Mouse (Mus musculus) liver, embryonic 12.5 days (tissue): ENCODE data around the gene Dysf. TPM values are rescaled to one million over a fixed set of nuclear protein-coding genes. Genes with fewer than 3 reads are reported as not detected.

Experiments used
- ATAC-seq: fragments of 200-750 bp; cut with Nextera tagmentation; 2 replicates; pipeline ENCODE4 v1.8.0; 2017; ENCODE audit warnings: moderate number of reproducible peaks, mild to moderate bottlenecking, moderate library complexity
- H3K27ac ChIP-seq: fragments of 300-500 bp; sonication (generic); 2 replicates; pipeline ENCODE4 v1.5.1; 2016; ENCODE audit warnings: mild to moderate bottlenecking
- H3K27me3 ChIP-seq: fragments of 300-500 bp; sonication (generic); replicated peaks from 2 replicates; pipeline ENCODE4 v1.6.1; 2016; ENCODE audit warnings: mild to moderate bottlenecking, moderate library complexity
- H3K36me3 ChIP-seq: fragments of 300-500 bp; sonication (generic); 2 replicates; pipeline ENCODE4 v1.6.1; 2016; ENCODE audit warnings: mild to moderate bottlenecking, moderate library complexity
- H3K4me1 ChIP-seq: fragments of 300-500 bp; sonication (generic); 2 replicates; pipeline ENCODE4 v1.6.1; 2016
- H3K4me2 ChIP-seq: fragments of 300-500 bp; sonication (generic); 2 replicates; pipeline ENCODE4 v1.6.1; 2016; ENCODE audit warnings: mild to moderate bottlenecking, moderate library complexity
- H3K4me3 ChIP-seq: fragments of 300-500 bp; sonication (generic); 2 replicates; pipeline ENCODE4 v1.5.1; 2016; ENCODE audit warnings: mild to moderate bottlenecking, moderate library complexity
- H3K9ac ChIP-seq: fragments of 300-500 bp; sonication (generic); 2 replicates; pipeline ENCODE4 v1.6.1; 2016; ENCODE audit warnings: mild to moderate bottlenecking, moderate library complexity
- H3K9me3 ChIP-seq: fragments of 300-500 bp; sonication (generic); replicated peaks from 2 replicates; pipeline ENCODE4 v1.6.1; 2016; ENCODE audit warnings: mild to moderate bottlenecking, moderate library complexity
- WGBS: fragments of 180-500 bp; shearing (Covaris S2); methylation state at CpG from one replicate; pipeline ENCODE4 v1.1.7; 2016; ENCODE audit not compliant: insufficient replicate concordance; 5-methylcytosine and 5-hydroxymethylcytosine counted together
- polyA plus RNA-seq: library from polyadenylated mRNA; unstranded; fragments of >200 nt; fragmentation: Nextera tagmentation; extraction: Ambion mirVana; gene quantifications from 2 replicates; pipeline ENCODE4 v1.2.1, GENCODE M21; 2016

The Dysf gene
- polyA plus RNA-seq, 1 experiment from 2014 or later: 2.8 TPM

DNA sequence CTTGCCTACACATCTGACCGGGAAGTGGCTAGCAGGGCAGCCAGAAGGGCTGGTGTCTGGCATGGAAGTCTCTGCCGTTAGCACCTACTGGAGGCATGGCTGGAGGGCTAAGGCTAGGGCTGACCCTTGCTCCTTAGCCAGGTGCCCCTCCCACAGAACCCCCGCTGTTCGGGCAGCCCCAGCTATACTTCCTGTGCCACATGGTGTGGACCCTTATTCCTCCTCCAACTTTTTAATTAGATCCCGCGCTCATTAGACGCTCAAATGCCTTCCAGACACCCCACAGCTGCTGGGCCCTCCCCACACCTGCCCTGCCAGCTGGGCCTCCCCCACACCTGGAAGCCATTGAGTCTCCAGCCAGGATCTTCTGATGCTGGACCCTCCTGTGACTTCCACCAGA lies 221.3 kb downstream of the Dysf start:
- whole genome bisulfite sequencing: 47% methylated on average over 7 of the region's 7 CpGs
- no peak overlapping the region for H3K4me2 ChIP-seq

DNA sequence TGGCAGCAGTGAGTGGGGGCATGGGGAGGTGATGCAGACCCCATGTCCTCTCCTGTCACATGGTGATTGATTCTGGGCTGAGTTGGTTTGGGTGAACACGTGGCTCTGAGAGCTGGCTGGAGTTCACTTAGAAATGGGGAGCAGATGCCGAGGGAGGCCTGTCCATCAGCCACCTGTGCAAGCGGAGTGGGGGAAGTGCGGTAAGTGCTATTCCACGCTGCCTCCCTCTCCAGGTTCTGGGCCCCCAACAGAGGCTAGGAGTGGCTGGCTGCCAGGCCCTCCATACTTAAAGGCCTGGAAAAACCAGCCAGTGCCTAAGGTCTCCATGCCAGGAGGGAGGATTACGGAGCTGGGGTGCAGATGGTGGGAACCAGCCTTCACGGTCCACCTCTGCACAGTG lies 222.7 kb downstream of the Dysf start:
- Histone ChIP-seq H3K36me3 (no peaks in the 10 kb centered on the region), H3K27me3 (peaks cover 17% of the 10 kb centered on the region; the same call in 1 of the 2 replicates), H3K9ac (no peak overlapping the region), H3K9me3 (no peaks in the 10 kb centered on the region), H3K27ac (no peak overlapping the region), H3K4me3 (no peak overlapping the region), H3K4me2 (no peak overlapping the region), H3K4me1 (no peaks in the 10 kb centered on the region)
- WGBS: 63% methylated on average over 7 of the region's 7 CpGs
- no peak for ATAC-seq

More for the DNA sequence above, 221.3 kb downstream of the Dysf start:
- H3K9ac ChIP-seq: no peak overlapping the region
- H3K27me3 ChIP-seq: peaks cover 17% of the 10 kb centered on the region; the same call in 1 of the 2 replicates
- H3K36me3 ChIP-seq: no peaks in the 10 kb centered on the region
- ATAC-seq: no peak
- no peak overlapping the region for H3K4me3 ChIP-seq
- H3K27ac ChIP-seq: no peak overlapping the region
- H3K9me3 ChIP-seq: no peaks in the 10 kb centered on the region
- no peaks in the 10 kb centered on the region for H3K4me1 ChIP-seq

DNA sequence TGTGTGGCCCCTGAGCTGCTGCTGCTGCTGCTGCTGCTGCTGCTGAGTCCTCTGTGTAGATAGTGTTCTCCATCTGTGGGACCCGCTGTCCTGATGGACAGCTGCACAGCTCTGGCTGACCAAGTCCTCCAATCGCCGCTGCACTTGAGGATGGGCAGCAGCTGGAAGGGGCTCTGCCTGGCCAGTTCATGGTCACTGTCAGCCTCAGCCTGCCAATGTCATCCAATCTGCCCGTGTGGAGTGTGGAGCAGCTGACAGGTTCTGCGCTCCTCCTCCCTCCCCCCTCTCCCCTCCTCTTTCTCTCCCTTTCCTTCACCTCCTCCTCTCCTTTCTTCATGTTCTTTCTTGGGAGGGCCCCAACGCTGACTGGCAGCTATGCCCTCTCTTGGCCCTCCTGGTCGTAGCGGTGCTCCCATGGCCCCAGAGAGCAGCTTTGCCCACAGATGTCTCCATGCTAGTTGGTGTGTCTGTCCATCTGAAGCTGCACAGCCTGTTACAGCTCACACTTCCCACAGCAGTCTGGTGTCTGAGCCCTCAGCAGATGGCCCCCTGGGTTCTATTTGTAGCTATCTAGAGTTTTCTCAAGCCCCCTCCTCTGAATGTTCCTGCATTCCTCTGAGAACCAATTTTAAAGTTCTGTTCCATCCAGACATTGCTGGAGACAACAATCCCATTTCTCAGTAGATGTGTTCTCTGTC lies 223.8 kb downstream of the Dysf start:
- no peak overlapping the region for H3K27ac ChIP-seq
- no peaks in the 10 kb centered on the region for H3K4me1 ChIP-seq
- H3K4me2 ChIP-seq: no peak overlapping the region
- no peak overlapping the region for H3K9ac ChIP-seq
- no peaks in the 10 kb centered on the region for H3K9me3 ChIP-seq
- H3K36me3 ChIP-seq: no peaks in the 10 kb centered on the region
- peaks cover 17% of the 10 kb centered on the region; the same call in 1 of the 2 replicates for H3K27me3 ChIP-seq
- no peak overlapping the region for H3K4me3 ChIP-seq
- ATAC-seq: no peak
- 52% methylated on average over 8 of the region's 8 CpGs for WGBS

DNA sequence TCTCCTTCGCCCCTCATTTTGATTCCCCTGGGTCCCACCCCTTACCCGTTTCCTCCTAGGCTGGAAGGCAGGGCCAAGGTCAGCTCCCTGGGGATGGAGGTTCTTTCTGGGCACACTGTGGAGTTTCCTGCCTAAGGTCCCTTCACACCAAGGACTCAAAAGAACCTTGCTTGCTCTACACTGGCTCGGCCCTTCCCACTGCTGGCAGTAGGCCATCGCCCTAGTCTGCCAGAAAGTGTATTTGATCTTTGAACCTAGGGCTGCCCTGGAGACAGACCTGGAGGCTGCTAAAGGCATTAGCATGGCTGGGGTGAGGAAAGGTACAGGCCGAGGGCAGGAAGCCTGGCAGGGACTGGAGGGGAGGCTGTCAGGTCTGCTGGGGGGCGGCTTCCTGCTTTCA lies 225.4 kb downstream of the Dysf start:
- WGBS: 36% methylated on average over 6 of the region's 6 CpGs

DNA sequence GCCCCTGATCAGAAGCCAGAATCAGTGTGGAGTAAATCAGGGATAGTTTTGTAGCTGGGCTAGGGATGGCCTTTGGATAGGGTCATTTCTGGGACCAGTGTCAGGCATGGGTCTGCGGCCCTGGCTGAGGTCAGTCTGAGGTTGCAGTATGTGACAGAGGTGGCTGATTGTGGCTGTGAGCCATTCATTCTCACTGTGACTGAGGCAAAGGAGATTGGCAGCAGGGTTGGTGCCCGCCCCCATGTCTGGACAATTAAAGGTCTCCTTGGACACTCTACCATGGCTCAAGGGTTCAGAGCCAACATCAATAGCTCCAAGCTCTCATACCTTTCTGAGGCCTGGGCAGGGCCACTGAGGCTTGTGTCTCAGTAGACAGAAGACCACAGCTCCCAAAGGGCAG lies 227.0 kb downstream of the Dysf start:
- H3K4me3 ChIP-seq: no peak overlapping the region
- H3K4me1 ChIP-seq: no peaks in the 10 kb centered on the region
- ATAC-seq: no peak
- H3K9ac ChIP-seq: no peak overlapping the region
- H3K27ac ChIP-seq: no peak overlapping the region
- no peak overlapping the region for H3K4me2 ChIP-seq
- 69% methylated on average over 2 of the region's 2 CpGs for WGBS
- no peaks in the 10 kb centered on the region for H3K36me3 ChIP-seq
- H3K27me3 ChIP-seq: peaks cover 9% of the 10 kb centered on the region; the same call in 1 of the 2 replicates
- H3K9me3 ChIP-seq: no peaks in the 10 kb centered on the region

More for the DNA sequence above, 225.4 kb downstream of the Dysf start:
- Histone ChIP-seq H3K4me2 (no peak overlapping the region), H3K4me3 (no peak overlapping the region), H3K27me3 (peaks cover 14% of the 10 kb centered on the region; the same call in 1 of the 2 replicates), H3K9me3 (no peaks in the 10 kb centered on the region), H3K4me1 (no peaks in the 10 kb centered on the region), H3K27ac (no peak overlapping the region), H3K36me3 (no peaks in the 10 kb centered on the region), H3K9ac (no peak overlapping the region)
- no peak for ATAC-seq

DNA sequence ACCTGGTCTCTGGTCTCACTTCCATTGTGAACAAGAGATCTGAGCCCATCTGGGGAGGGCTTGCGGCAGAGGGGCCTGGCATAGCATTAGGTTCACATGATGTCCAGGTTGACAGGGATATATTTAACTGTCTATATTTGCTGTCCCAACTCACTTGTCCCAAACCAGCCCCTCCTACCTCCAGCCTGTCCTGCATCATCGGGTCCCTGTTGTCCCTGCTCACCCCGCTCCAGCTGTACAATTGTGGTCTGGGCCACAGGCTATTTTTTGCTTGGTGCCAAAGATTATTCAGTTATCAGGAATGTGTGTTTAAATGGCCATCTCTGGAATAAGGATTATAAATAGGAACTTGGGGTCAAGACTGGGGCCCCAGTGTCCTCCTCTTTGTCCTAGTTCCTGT lies 235.0 kb downstream of the Dysf start:
- Histone ChIP-seq H3K27ac (no peak overlapping the region), H3K36me3 (no peaks in the 10 kb centered on the region), H3K27me3 (no peaks in the 10 kb centered on the region), H3K9ac (no peak overlapping the region), H3K4me2 (no peak overlapping the region), H3K9me3 (no peaks in the 10 kb centered on the region), H3K4me1 (no peaks in the 10 kb centered on the region), H3K4me3 (no peak overlapping the region)
- ATAC-seq: no peak
- WGBS: 64% methylated on average over 3 of the region's 3 CpGs

DNA sequence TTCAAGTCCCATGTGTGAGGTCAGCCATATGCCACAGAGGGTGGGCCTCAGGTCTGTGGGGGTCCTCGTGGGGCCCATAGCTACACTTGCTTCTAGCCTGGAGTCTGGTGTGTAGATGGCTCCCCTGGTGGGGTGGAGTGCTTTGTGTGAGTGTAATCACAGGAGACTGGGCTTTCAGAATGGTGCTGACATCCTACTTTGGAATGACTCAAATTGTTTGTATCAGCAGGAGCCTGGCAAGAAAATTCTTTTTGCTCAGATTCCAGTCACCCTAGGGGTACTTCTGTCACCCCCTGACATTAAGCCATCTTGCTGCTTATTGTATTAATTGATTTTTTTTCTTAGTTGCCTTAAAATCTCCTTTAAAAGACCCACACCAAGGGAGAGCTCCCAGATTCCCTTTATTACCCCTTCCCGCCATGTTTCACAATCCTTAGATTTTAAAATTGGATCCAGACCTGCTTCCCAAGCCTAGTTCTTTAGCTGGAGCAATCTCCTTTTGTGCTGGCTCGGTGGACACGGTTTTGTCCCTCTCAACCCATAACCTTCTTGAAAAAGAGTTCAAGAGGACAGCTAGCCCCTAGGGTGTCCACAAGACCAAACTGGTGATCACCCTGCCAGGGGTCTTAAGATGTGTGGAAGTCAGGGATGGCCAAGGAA lies 237.8 kb downstream of the Dysf start:
- H3K27ac ChIP-seq: no peak overlapping the region
- H3K4me3 ChIP-seq: no peak overlapping the region
- no peaks in the 10 kb centered on the region for H3K27me3 ChIP-seq
- no peak overlapping the region for H3K9ac ChIP-seq
- no peaks in the 10 kb centered on the region for H3K36me3 ChIP-seq
- no peaks in the 10 kb centered on the region for H3K9me3 ChIP-seq
- no peak for ATAC-seq
- no peaks in the 10 kb centered on the region for H3K4me1 ChIP-seq
- 58% methylated on average over 4 of the region's 4 CpGs for WGBS
- H3K4me2 ChIP-seq: no peak overlapping the region

DNA sequence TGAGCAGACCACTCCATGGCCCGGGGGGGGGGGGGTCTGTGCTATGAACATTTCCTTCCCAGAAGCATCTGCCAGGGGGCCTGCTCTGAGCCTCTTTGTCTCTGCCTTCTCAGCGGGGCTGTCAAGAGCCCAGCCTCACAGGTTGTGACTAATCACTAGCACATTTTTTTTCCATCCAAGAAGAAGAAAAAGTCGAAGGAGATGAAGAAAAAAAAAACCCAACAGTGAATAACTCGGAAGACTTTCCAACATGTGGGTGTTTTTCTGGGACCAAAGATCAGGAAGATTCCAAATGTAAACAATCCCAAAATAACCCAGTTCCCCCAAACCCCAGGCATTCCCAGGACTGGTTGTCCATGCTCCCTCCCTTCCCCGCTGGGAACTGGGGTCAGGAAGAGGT lies 238.6 kb downstream of the Dysf start:
- no peaks in the 10 kb centered on the region for H3K4me1 ChIP-seq
- H3K27me3 ChIP-seq: no peaks in the 10 kb centered on the region
- no peak for ATAC-seq
- no peak overlapping the region for H3K4me3 ChIP-seq
- no peaks in the 10 kb centered on the region for H3K9me3 ChIP-seq
- H3K36me3 ChIP-seq: no peaks in the 10 kb centered on the region
- WGBS: 43% methylated on average over 5 of the region's 5 CpGs
- H3K9ac ChIP-seq: no peak overlapping the region
- H3K27ac ChIP-seq: no peak overlapping the region
- no peak overlapping the region for H3K4me2 ChIP-seq

Other genes starting within 250 kb of the Dysf start
- not detected in 2 replicates for gene Ankrd53, start 245.9 kb upstream of the Dysf start, polyA plus RNA-seq
- gene Tex261, start 232.8 kb upstream of the Dysf start, polyA plus RNA-seq: 54.6 and 56.1 TPM in 2 replicates
- gene Nagk, start 213.6 kb upstream of the Dysf start, polyA plus RNA-seq: 13.5 and 15.8 TPM in 2 replicates
- gene Paip2b, start 176.8 kb upstream of the Dysf start, polyA plus RNA-seq: 4.3 and 4.9 TPM in 2 replicates
- gene Zfp638, start 141.5 kb upstream of the Dysf start, polyA plus RNA-seq: 29.7 and 30.5 TPM in 2 replicates